Mouse (Mus musculus) heart, embryonic 13.5 days (tissue): ENCODE results near the gene Efr3b. TPM values are rescaled to one million over a fixed set of nuclear protein-coding genes. Genes with fewer than 3 reads are reported as not detected.
A peak's percentile ranks its signal among the peaks of the same experiment; 100 is the strongest.
"Not testable (repeated sequence)": the region's sequence is repeated elsewhere in the genome, so short reads cannot be mapped to it uniquely, and the experiment has no call there.

Experiments
- ATAC-seq: fragments of 200-750 bp; cut with Nextera tagmentation; 2 replicates; pipeline ENCODE4 v1.8.0; 2017; ENCODE audit warnings: moderate TSS enrichment; ENCODE audit not compliant: insufficient number of reproducible peaks, low FRiP score, low TSS enrichment; ENCODE audit errors: extremely low read depth
- H3K27ac ChIP-seq: fragments of 300-500 bp; sonication (generic); replicated peaks from 2 replicates; pipeline ENCODE4 v1.5.1; 2015; ENCODE audit warnings: moderate library complexity, mild to moderate bottlenecking, inconsistent platforms
- H3K27me3 ChIP-seq: fragments of 300-500 bp; sonication (generic); replicated peaks from 2 replicates; pipeline ENCODE4 v1.6.1; 2015; ENCODE audit warnings: mild to moderate bottlenecking, inconsistent platforms
- H3K36me3 ChIP-seq: fragments of 300-500 bp; sonication (generic); 2 replicates; pipeline ENCODE4 v1.6.1; 2015; ENCODE audit warnings: mild to moderate bottlenecking, inconsistent platforms
- H3K4me1 ChIP-seq: fragments of 300-500 bp; sonication (generic); 2 replicates; pipeline ENCODE4 v1.6.1; 2015; ENCODE audit warnings: inconsistent platforms
- H3K4me2 ChIP-seq: fragments of 300-500 bp; sonication (generic); 2 replicates; pipeline ENCODE4 v1.6.1; 2015; ENCODE audit warnings: inconsistent platforms, mild to moderate bottlenecking, moderate library complexity
- H3K4me3 ChIP-seq: fragments of 300-500 bp; sonication (generic); 2 replicates; pipeline ENCODE4 v1.5.1; 2015; ENCODE audit warnings: moderate library complexity, mild to moderate bottlenecking, inconsistent platforms
- H3K9ac ChIP-seq: fragments of 300-500 bp; sonication (generic); 2 replicates; pipeline ENCODE4 v1.6.1; 2015; ENCODE audit warnings: inconsistent platforms, mild to moderate bottlenecking, moderate library complexity
- H3K9me3 ChIP-seq: fragments of 300-500 bp; sonication (generic); 2 replicates; pipeline ENCODE4 v1.6.1; 2016; ENCODE audit warnings: inconsistent platforms
- WGBS: fragments of 180-500 bp; shearing (Covaris S2); methylation state at CpG from one replicate; pipeline ENCODE4 v1.1.7; 2015; ENCODE audit warnings: mixed read lengths; 5-methylcytosine and 5-hydroxymethylcytosine counted together
- polyA plus RNA-seq: library from polyadenylated mRNA; unstranded; fragments of >200 nt; fragmentation: Nextera tagmentation; extraction: Ambion mirVana; gene quantifications from 2 replicates; pipeline ENCODE4 v1.2.1, GENCODE M21; 2015

The Efr3b gene
- polyA plus RNA-seq, 1 experiment from 2014 or later: 6.2 TPM

- H3K9ac ChIP-seq: peak overlapping the region; percentile 74
- H3K36me3 ChIP-seq: peaks cover 16% of the 10 kb centered on the region
- H3K4me3 ChIP-seq: peak overlapping the region; percentile 56
- H3K27me3 ChIP-seq: peaks cover 8% of the 10 kb centered on the region; the same call in 1 of the 2 replicates
- ATAC-seq: peak; percentile 64
- H3K4me2 ChIP-seq: peak overlapping the region; percentile 78
- H3K4me1 ChIP-seq: peaks cover 25% of the 10 kb centered on the region
- no peaks in the 10 kb centered on the region for H3K9me3 ChIP-seq
- WGBS: under 1% methylated on average over 41 of the region's 41 CpGs
- peak overlapping the region; percentile 58 for H3K27ac ChIP-seq
Measured at GRCm38 (mm10) chr12:3981350-3982131, 57.2 kb downstream of the Efr3b start.

GRCm38 (mm10) chr12:3980991-3981349 lies 57.7 kb downstream of the Efr3b start:
- peak overlapping the region; percentile 58 for H3K27ac ChIP-seq
- no peaks in the 10 kb centered on the region for H3K9me3 ChIP-seq
- H3K4me1 ChIP-seq: peaks cover 25% of the 10 kb centered on the region
- H3K9ac ChIP-seq: peak overlapping the region; percentile 71
- ATAC-seq: no peak
- 59% methylated on average over 1 of the region's 1 CpGs for WGBS
- peak overlapping the region; percentile 78 for H3K4me2 ChIP-seq
- H3K4me3 ChIP-seq: peak overlapping the region; percentile 56
- H3K27me3 ChIP-seq: peaks cover 8% of the 10 kb centered on the region; the same call in 1 of the 2 replicates
- H3K36me3 ChIP-seq: peaks cover 21% of the 10 kb centered on the region

- H3K27ac ChIP-seq, H3K4me2 ChIP-seq, ATAC-seq, H3K9ac ChIP-seq, H3K9me3 ChIP-seq, H3K4me3 ChIP-seq, H3K27me3 ChIP-seq, H3K4me1 ChIP-seq: not testable (repeated sequence)
- H3K36me3 ChIP-seq: peaks cover 78% of the 10 kb centered on the region
- WGBS: 93% methylated on average over 6 of the region's 6 CpGs
Measured at GRCm38 (mm10) chr12:3973169-3973568, 65.5 kb downstream of the Efr3b start.

- no peak overlapping the region for H3K27ac ChIP-seq
- H3K4me1 ChIP-seq: no peaks in the 10 kb centered on the region
- no peaks in the 10 kb centered on the region for H3K27me3 ChIP-seq
- no peak overlapping the region for H3K4me2 ChIP-seq
- H3K36me3 ChIP-seq: peaks cover 70% of the 10 kb centered on the region
- 59% methylated on average over 9 of the region's 9 CpGs for WGBS
- H3K9me3 ChIP-seq: no peaks in the 10 kb centered on the region
- H3K9ac ChIP-seq: no peak overlapping the region
- no peak overlapping the region for H3K4me3 ChIP-seq
- no peak for ATAC-seq
Measured at GRCm38 (mm10) chr12:3968380-3968779, 70.3 kb downstream of the Efr3b start.

- no peak for ATAC-seq
Measured at GRCm38 (mm10) chr12:3967196-3967595, 71.5 kb downstream of the Efr3b start.

GRCm38 (mm10) chr12:3960553-3960952 lies 78.2 kb downstream of the Efr3b start:
- no peaks in the 10 kb centered on the region for H3K9me3 ChIP-seq
- H3K27me3 ChIP-seq: peaks cover 15% of the 10 kb centered on the region
- H3K4me2 ChIP-seq: peak overlapping the region; percentile 77
- WGBS: 41% methylated on average over 4 of the region's 4 CpGs
- ATAC-seq: no peak
- H3K27ac ChIP-seq: peak overlapping the region; percentile 93
- H3K36me3 ChIP-seq: peaks cover 12% of the 10 kb centered on the region; the same call in 1 of the 2 replicates
- H3K9ac ChIP-seq: peak overlapping the region; percentile 86
- H3K4me3 ChIP-seq: peak overlapping the region; percentile 68
- H3K4me1 ChIP-seq: peaks cover 12% of the 10 kb centered on the region

More at GRCm38 (mm10) chr12:3967196-3967595, 71.5 kb downstream of the Efr3b start:
- Histone ChIP-seq H3K4me2 (no peak overlapping the region), H3K9ac (no peak overlapping the region), H3K4me3 (no peak overlapping the region), H3K4me1 (no peaks in the 10 kb centered on the region), H3K9me3 (no peaks in the 10 kb centered on the region), H3K27ac (no peak overlapping the region), H3K27me3 (no peaks in the 10 kb centered on the region), H3K36me3 (peaks cover 63% of the 10 kb centered on the region)
- WGBS: 80% methylated on average over 4 of the region's 4 CpGs

GRCm38 (mm10) chr12:3959791-3960543 lies 78.7 kb downstream of the Efr3b start:
- peak overlapping the region; percentile 93 for H3K27ac ChIP-seq
- H3K27me3 ChIP-seq: peaks cover 21% of the 10 kb centered on the region
- WGBS: 2% methylated on average over 53 of the region's 53 CpGs
- no peaks in the 10 kb centered on the region for H3K9me3 ChIP-seq
- peak overlapping the region; percentile 77 for H3K4me2 ChIP-seq
- ATAC-seq: peak; percentile 74
- H3K4me1 ChIP-seq: peaks cover 12% of the 10 kb centered on the region
- H3K4me3 ChIP-seq: peak overlapping the region; percentile 68
- H3K9ac ChIP-seq: peak overlapping the region; percentile 86
- 0 out of 2 replicates have a peak, but pooled peaks cover 7% of the 10 kb centered on the region for H3K36me3 ChIP-seq

GRCm38 (mm10) chr12:3956351-3956750 lies 82.4 kb downstream of the Efr3b start:
- no peak for ATAC-seq
- H3K4me2 ChIP-seq: no peak overlapping the region
- 16% methylated on average over 3 of the region's 3 CpGs for WGBS
- no peaks in the 10 kb centered on the region for H3K9me3 ChIP-seq
- H3K9ac ChIP-seq: no peak overlapping the region
- peaks cover 12% of the 10 kb centered on the region for H3K4me1 ChIP-seq
- no peak overlapping the region for H3K4me3 ChIP-seq
- H3K27me3 ChIP-seq: peaks cover 39% of the 10 kb centered on the region
- H3K27ac ChIP-seq: no peak overlapping the region
- H3K36me3 ChIP-seq: no peaks in the 10 kb centered on the region

GRCm38 (mm10) chr12:3955371-3955770 lies 83.3 kb downstream of the Efr3b start:
- Histone ChIP-seq H3K9me3 (no peaks in the 10 kb centered on the region), H3K27me3 (peaks cover 39% of the 10 kb centered on the region), H3K9ac (no peak overlapping the region), H3K36me3 (no peaks in the 10 kb centered on the region), H3K27ac (no peak overlapping the region), H3K4me3 (no peak overlapping the region), H3K4me1 (peaks cover 7% of the 10 kb centered on the region), H3K4me2 (no peak overlapping the region)
- WGBS: 28% methylated on average over 10 of the region's 10 CpGs
- ATAC-seq: no peak

GRCm38 (mm10) chr12:3954651-3955050 lies 84.1 kb downstream of the Efr3b start, which contains the start of gene Pomc:
Gene Pomc, plus strand, starts transcription at chr12:3954951.
- H3K27ac ChIP-seq: no peak within 1 kb of the TSS
- H3K9me3 ChIP-seq: no peaks in the 10 kb centered on the region
- H3K27me3 ChIP-seq: peaks cover 39% of the 10 kb centered on the region
- H3K9ac ChIP-seq: no peak within 1 kb of the TSS
- 23% methylated on average over 22 of the region's 22 CpGs for WGBS
- ATAC-seq: no peak
- no peak within 1 kb of the TSS for H3K4me2 ChIP-seq
- H3K36me3 ChIP-seq: no peaks in the 10 kb centered on the region
- H3K4me3 ChIP-seq: no peak within 1 kb of the TSS
- 0 out of 2 replicates have a peak, but pooled peaks cover 2% of the 10 kb centered on the region for H3K4me1 ChIP-seq

- Histone ChIP-seq H3K9me3 (no peaks in the 10 kb centered on the region), H3K36me3 (no peaks in the 10 kb centered on the region), H3K4me3 (no peak overlapping the region), H3K4me2 (no peak overlapping the region), H3K9ac (no peak overlapping the region), H3K27ac (no peak overlapping the region), H3K4me1 (no peaks in the 10 kb centered on the region), H3K27me3 (no peaks in the 10 kb centered on the region)
- ATAC-seq: no peak
- WGBS: 64% methylated on average over 6 of the region's 6 CpGs
Measured at GRCm38 (mm10) chr12:3947503-3947902, 91.2 kb downstream of the Efr3b start.
